Mouse (Mus musculus): ENCODE data around the gene AL732309.1. TPM values are rescaled to one million over a fixed set of nuclear protein-coding genes. Genes with fewer than 3 reads are reported as not detected.

Gene AL732309.1
- polyA plus RNA-seq, 1 experiment from 2014 or later = 5.7 TPM

DNA sequence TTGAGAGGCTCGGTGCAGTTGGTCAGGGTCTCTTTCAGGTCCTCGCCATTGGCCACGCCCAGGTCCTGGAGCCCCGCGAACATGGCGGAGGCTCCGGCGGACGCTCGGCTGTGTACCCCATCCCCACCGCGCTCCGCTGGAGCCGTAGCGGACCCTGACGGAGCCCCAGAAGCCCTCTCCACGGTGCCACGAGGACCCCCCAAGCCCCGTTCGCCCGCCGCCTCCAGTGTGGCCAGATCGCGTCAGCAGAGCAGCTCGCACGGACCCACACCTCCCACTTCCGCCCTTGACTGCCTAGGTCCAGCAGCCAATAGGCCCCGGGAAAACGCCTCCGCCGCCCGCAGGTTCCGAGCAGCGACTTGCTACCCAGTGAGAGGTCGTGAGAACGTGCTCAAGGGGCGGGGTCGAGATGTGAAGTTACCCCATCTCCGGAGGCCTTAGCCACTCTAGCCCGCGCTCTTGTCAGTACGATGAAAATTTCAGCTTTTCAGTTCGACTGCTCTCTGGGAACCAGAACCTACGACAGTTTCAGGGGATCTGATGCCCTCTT is 35.5 kb downstream of the AL732309.1 start, which contains the start of gene Nelfb:
Gene Nelfb, minus strand, starts transcription at position 369 of the 550 bp plus-strand sequence.
- Histone ChIP-seq H3K4me3 (replicated peaks) (peak within 1 kb of the TSS; percentile 83), H3K36me3 (peaks cover 28% of the 10 kb centered on the region), H3K9ac (replicated peaks) (peak within 1 kb of the TSS; percentile 90), H3K27ac (peak within 1 kb of the TSS; percentile 92), H3K4me1 (replicated peaks) (peaks cover 14% of the 10 kb centered on the region), H3K9me3 (no peaks in the 10 kb centered on the region), H3K27me3 (peaks cover 22% of the 10 kb centered on the region), H3K4me2 (peak within 1 kb of the TSS; percentile 94)
- under 1% methylated on average over 44 of the region's 44 CpGs for WGBS
- ATAC-seq (ENCODE audit: insufficient number of reproducible peaks, insufficient read depth, low FRiP score, low TSS enrichment, low read depth) = peak; percentile 85

GRCm38 (mm10) chr2:25210686-25211085 is 36.0 kb downstream of the AL732309.1 start:
- Histone ChIP-seq H3K27ac (peak overlapping the region; percentile 92), H3K4me1 (replicated peaks) (peaks cover 14% of the 10 kb centered on the region), H3K9ac (replicated peaks) (peak overlapping the region; percentile 90), H3K27me3 (peaks cover 19% of the 10 kb centered on the region), H3K9me3 (no peaks in the 10 kb centered on the region), H3K36me3 (peaks cover 33% of the 10 kb centered on the region), H3K4me2 (peak overlapping the region; percentile 94), H3K4me3 (replicated peaks) (peak overlapping the region; percentile 83)
- WGBS = under 1% methylated on average over 24 of the region's 24 CpGs
- no peak for ATAC-seq (ENCODE audit: insufficient number of reproducible peaks, insufficient read depth, low FRiP score, low TSS enrichment, low read depth)

DNA sequence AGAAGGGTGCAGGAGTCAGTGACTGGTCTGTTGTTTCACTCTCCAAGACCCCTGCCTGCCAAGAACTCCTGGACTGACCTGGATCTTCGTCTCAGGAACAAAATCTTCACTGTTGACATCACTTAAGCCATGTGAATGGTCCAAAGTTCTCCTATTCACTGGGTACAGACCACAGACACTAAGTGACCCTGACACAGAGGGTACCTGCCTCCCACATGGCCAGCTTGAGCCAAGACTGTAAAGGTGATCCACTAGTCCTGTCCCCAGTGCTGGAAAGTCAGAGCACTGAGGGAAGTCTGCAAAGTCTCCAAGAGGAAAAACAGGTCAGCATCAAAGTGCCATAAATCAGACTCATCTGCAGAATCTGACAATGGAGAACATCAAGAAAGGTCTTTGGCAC is 39.1 kb downstream of the AL732309.1 start:
- H3K9ac ChIP-seq (replicated peaks) = no peak overlapping the region
- no peak overlapping the region for H3K4me2 ChIP-seq
- no peak overlapping the region for H3K4me3 ChIP-seq (replicated peaks)
- no peaks in the 10 kb centered on the region for H3K9me3 ChIP-seq
- H3K27ac ChIP-seq = no peak overlapping the region
- no peaks in the 10 kb centered on the region for H3K27me3 ChIP-seq
- 84% methylated on average over 1 of the region's 1 CpGs for WGBS
- H3K4me1 ChIP-seq (replicated peaks) = peaks cover 14% of the 10 kb centered on the region
- peaks cover 64% of the 10 kb centered on the region for H3K36me3 ChIP-seq
- no peak for ATAC-seq (ENCODE audit: insufficient number of reproducible peaks, insufficient read depth, low FRiP score, low TSS enrichment, low read depth)

GRCm38 (mm10) chr2:25203631-25204214 is 42.9 kb downstream of the AL732309.1 start:
- Histone ChIP-seq H3K27ac (no peak overlapping the region), H3K27me3 (no peaks in the 10 kb centered on the region), H3K4me3 (replicated peaks) (no peak overlapping the region), H3K4me1 (replicated peaks) (no peaks in the 10 kb centered on the region), H3K9ac (replicated peaks) (no peak overlapping the region), H3K36me3 (peaks cover 96% of the 10 kb centered on the region), H3K9me3 (no peaks in the 10 kb centered on the region), H3K4me2 (no peak overlapping the region)
- 68% methylated on average over 4 of the region's 4 CpGs for WGBS
- no peak for ATAC-seq (ENCODE audit: insufficient number of reproducible peaks, insufficient read depth, low FRiP score, low TSS enrichment, low read depth)

GRCm38 (mm10) chr2:25200631-25201030 is 46.0 kb downstream of the AL732309.1 start:
- no peak overlapping the region for H3K4me3 ChIP-seq (replicated peaks)
- H3K9ac ChIP-seq (replicated peaks) = no peak overlapping the region
- H3K4me2 ChIP-seq = no peak overlapping the region
- peaks cover 15% of the 10 kb centered on the region for H3K4me1 ChIP-seq (replicated peaks)
- peaks cover 17% of the 10 kb centered on the region for H3K27me3 ChIP-seq
- no peak for ATAC-seq (ENCODE audit: insufficient number of reproducible peaks, insufficient read depth, low FRiP score, low TSS enrichment, low read depth)
- WGBS = 96% methylated on average over 2 of the region's 2 CpGs
- no peaks in the 10 kb centered on the region for H3K9me3 ChIP-seq
- H3K36me3 ChIP-seq = peaks cover 70% of the 10 kb centered on the region
- H3K27ac ChIP-seq = no peak overlapping the region

- Histone ChIP-seq H3K4me1 (replicated peaks) (peaks cover 28% of the 10 kb centered on the region), H3K9me3 (no peaks in the 10 kb centered on the region), H3K27me3 (peaks cover 37% of the 10 kb centered on the region), H3K4me3 (replicated peaks) (no peak overlapping the region), H3K9ac (replicated peaks) (no peak overlapping the region), H3K36me3 (peaks cover 43% of the 10 kb centered on the region), H3K4me2 (no peak overlapping the region), H3K27ac (no peak overlapping the region)
- ATAC-seq (ENCODE audit: insufficient number of reproducible peaks, insufficient read depth, low FRiP score, low TSS enrichment, low read depth) = no peak
These were observed 48.7 kb downstream of the AL732309.1 start for GRCm38 (mm10) chr2:25197946-25198345.

GRCm38 (mm10) chr2:25197191-25197590 is 49.5 kb downstream of the AL732309.1 start:
- Histone ChIP-seq H3K27ac (no peak overlapping the region), H3K9ac (replicated peaks) (no peak overlapping the region), H3K36me3 (peaks cover 35% of the 10 kb centered on the region), H3K9me3 (no peaks in the 10 kb centered on the region), H3K4me1 (replicated peaks) (peaks cover 28% of the 10 kb centered on the region), H3K27me3 (peaks cover 37% of the 10 kb centered on the region), H3K4me3 (replicated peaks) (no peak overlapping the region), H3K4me2 (peak overlapping the region; percentile 43)
- WGBS = 20% methylated on average over 2 of the region's 2 CpGs
- no peak for ATAC-seq (ENCODE audit: insufficient number of reproducible peaks, insufficient read depth, low FRiP score, low TSS enrichment, low read depth)

DNA sequence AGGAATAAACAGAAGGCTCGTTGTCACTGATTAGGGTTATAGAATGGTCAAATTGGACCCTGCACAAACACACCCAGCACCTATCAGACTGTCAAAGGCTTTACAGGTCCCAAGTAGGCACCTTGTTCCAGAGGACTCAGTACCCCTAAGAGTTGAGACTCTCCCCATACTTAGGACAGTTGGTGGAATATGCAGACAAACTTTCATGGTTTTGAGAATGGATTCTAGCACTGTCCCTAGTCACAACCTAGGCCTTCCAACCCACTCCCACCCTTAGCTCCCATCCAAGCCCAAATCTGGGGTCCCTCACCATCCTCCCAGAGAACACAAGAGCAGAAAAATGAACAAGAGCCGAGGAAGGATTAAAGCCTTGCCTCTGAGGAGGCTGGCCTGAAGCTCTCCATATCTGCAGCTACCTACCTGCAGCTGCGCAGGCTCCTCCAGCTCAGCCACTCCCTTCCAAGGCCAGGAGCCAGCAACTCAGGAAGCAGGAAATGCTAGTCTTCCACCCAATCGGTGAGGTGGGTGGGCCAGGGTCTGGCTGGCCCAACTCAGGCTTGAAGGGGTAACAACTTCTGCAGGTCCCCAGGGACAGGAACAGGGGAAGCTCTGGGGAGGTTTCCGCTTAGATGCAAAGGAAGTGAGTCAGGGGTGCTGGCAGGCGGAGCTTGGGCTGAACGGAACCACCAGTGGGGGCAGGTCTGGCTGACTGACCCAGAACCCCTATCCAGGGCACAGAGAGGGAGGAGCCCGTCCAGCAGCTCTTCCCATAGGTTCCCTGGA is 50.3 kb downstream of the AL732309.1 start, which contains the start of gene Tor4a:
Gene Tor4a, minus strand, starts transcription at position 715 of the 783 bp plus-strand sequence.
- peaks cover 27% of the 10 kb centered on the region for H3K36me3 ChIP-seq
- peaks cover 37% of the 10 kb centered on the region for H3K27me3 ChIP-seq
- H3K9me3 ChIP-seq = no peaks in the 10 kb centered on the region
- WGBS = 9% methylated on average over 8 of the region's 8 CpGs
- peak within 1 kb of the TSS; percentile 43 for H3K4me2 ChIP-seq
- H3K9ac ChIP-seq (replicated peaks) = no peak within 1 kb of the TSS; the same call in 1 of the 2 replicates
- peak within 1 kb of the TSS; percentile 29 for H3K4me3 ChIP-seq (replicated peaks)
- ATAC-seq (ENCODE audit: insufficient number of reproducible peaks, insufficient read depth, low FRiP score, low TSS enrichment, low read depth) = no peak
- H3K4me1 ChIP-seq (replicated peaks) = peaks cover 28% of the 10 kb centered on the region
- H3K27ac ChIP-seq = no peak within 1 kb of the TSS

- H3K9ac ChIP-seq (replicated peaks) = no peak overlapping the region; the same call in 1 of the 2 replicates
- peak overlapping the region; percentile 29 for H3K4me3 ChIP-seq (replicated peaks)
- peak overlapping the region; percentile 43 for H3K4me2 ChIP-seq
- no peaks in the 10 kb centered on the region for H3K9me3 ChIP-seq
- no peak for ATAC-seq (ENCODE audit: insufficient number of reproducible peaks, insufficient read depth, low FRiP score, low TSS enrichment, low read depth)
- peaks cover 37% of the 10 kb centered on the region for H3K27me3 ChIP-seq
- no peak overlapping the region for H3K27ac ChIP-seq
- WGBS = 22% methylated on average over 55 of the region's 55 CpGs
- H3K36me3 ChIP-seq = peaks cover 18% of the 10 kb centered on the region
- H3K4me1 ChIP-seq (replicated peaks) = peaks cover 28% of the 10 kb centered on the region
These were observed 51.2 kb downstream of the AL732309.1 start for GRCm38 (mm10) chr2:25195211-25196156.

Data from limb, embryonic 12.5 days (tissue).